Mouse (Mus musculus) MEL (cell line): ENCODE results near the gene Lig3. TPM values are rescaled to one million over a fixed set of nuclear protein-coding genes. Genes with fewer than 3 reads are reported as not detected.

Experiments used
- DNase-seq: peaks from one replicate; pipeline ENCODE4 v3.0.0; 2011; ENCODE audit warnings: low read depth, low spot score
- H3K27ac ChIP-seq: 2 replicates; pipeline ENCODE4 v1.5.1; 2012; ENCODE audit warnings: low read depth, mild to moderate bottlenecking, control low read depth, low read length, moderate library complexity; ENCODE audit not compliant: control insufficient read depth
- H3K27me3 ChIP-seq, 2 experiments: fragments of 150-350 bp in 1 of 2; sonication (generic) in 1 of 2; 2 replicates each; pipeline ENCODE4 v1.6.1; 2012; ENCODE audit warnings: low read length in 2 of 2, mild to moderate bottlenecking in 2 of 2, improper control_type of control experiment in 1 of 2, moderate library complexity in 1 of 2; ENCODE audit not compliant: insufficient read depth in 2 of 2, control insufficient read depth in 1 of 2
- H3K36me3 ChIP-seq, 2 experiments: 2 replicates each; pipeline ENCODE4 v1.6.1; 2012 to 2014; ENCODE audit warnings: low read length in 2 of 2, improper control_type of control experiment in 1 of 2, inconsistent platforms in 1 of 2, mild to moderate bottlenecking in 1 of 2; ENCODE audit not compliant: insufficient read depth in 2 of 2, control insufficient read depth in 1 of 2
- H3K4me1 ChIP-seq, 2 experiments: fragments of 150-350 bp in 1 of 2; sonication (generic) in 1 of 2; 2 replicates each; pipeline ENCODE4 v1.6.1; 2012; ENCODE audit warnings: low read length in 2 of 2, improper control_type of control experiment in 1 of 2, mild to moderate bottlenecking in 1 of 2; ENCODE audit not compliant: insufficient read depth in 2 of 2, control insufficient read depth in 1 of 2
- H3K4me3 ChIP-seq, 2 experiments: fragments of 150-350 bp in 1 of 2; sonication (generic) in 1 of 2; 2 replicates each; pipeline ENCODE4 v1.5.1; 2012; ENCODE audit warnings: low read depth in 2 of 2, low read length in 2 of 2, mild to moderate bottlenecking in 2 of 2, moderate library complexity in 2 of 2, control low read depth in 1 of 2, improper control_type of control experiment in 1 of 2; ENCODE audit not compliant: control insufficient read depth in 1 of 2, insufficient read depth in 1 of 2
- H3K79me2 ChIP-seq: 2 replicates; pipeline ENCODE4 v1.6.1; 2012; ENCODE audit warnings: mild to moderate bottlenecking, low read length, moderate library complexity; ENCODE audit not compliant: control insufficient read depth, poor library complexity, insufficient read depth
- H3K9ac ChIP-seq: 2 replicates; pipeline ENCODE4 v1.6.1; 2012; ENCODE audit warnings: low read depth, mild to moderate bottlenecking, control low read depth, low read length, moderate library complexity; ENCODE audit not compliant: control insufficient read depth, poor library complexity, severe bottlenecking
- H3K9me3 ChIP-seq: fragments of 150-350 bp; sonication (generic); replicated peaks from 2 replicates; pipeline ENCODE4 v1.6.1; 2012; ENCODE audit warnings: mild to moderate bottlenecking, low read length, improper control_type of control experiment, moderate library complexity; ENCODE audit not compliant: insufficient read depth
- BHLHE40 ChIP-seq: IDR thresholded peaks from 2 replicates; pipeline ENCODE4 v1.6.1; 2012; ENCODE audit warnings: low read depth, mild to moderate bottlenecking, inconsistent platforms, low read length, improper control_type of control experiment, borderline replicate concordance
- CHD1 ChIP-seq: IDR thresholded peaks from 2 replicates; pipeline ENCODE4 v1.6.1; 2012; ENCODE audit warnings: low read depth, mild to moderate bottlenecking, inconsistent platforms, low read length, improper control_type of control experiment
- CHD2 ChIP-seq: IDR thresholded peaks from 2 replicates; pipeline ENCODE4 v1.6.1; 2011; ENCODE audit warnings: low read length, improper control_type of control experiment
- ELF1 ChIP-seq: IDR thresholded peaks from 2 replicates; pipeline ENCODE4 v1.6.1; 2014; ENCODE audit warnings: low read depth, mild to moderate bottlenecking, inconsistent platforms, low read length, improper control_type of control experiment, moderate library complexity
- EP300 ChIP-seq, 2 experiments: IDR thresholded peaks; 2 replicates each; pipeline ENCODE4 v1.6.1; 2011; ENCODE audit warnings: improper control_type of control experiment in 2 of 2, low read length in 2 of 2, low read depth in 1 of 2, mild to moderate bottlenecking in 1 of 2
- GABPA ChIP-seq: IDR thresholded peaks from 2 replicates; pipeline ENCODE4 v1.6.1; 2012; ENCODE audit warnings: low read depth, mild to moderate bottlenecking, inconsistent platforms, low read length, improper control_type of control experiment, moderate library complexity
- GATA1 ChIP-seq: IDR thresholded peaks from 2 replicates; pipeline ENCODE4 v1.6.1; 2011; ENCODE audit warnings: low read depth, low read length, improper control_type of control experiment
- HCFC1 ChIP-seq: IDR thresholded peaks from 2 replicates; pipeline ENCODE4 v1.6.1; 2012; ENCODE audit warnings: low read depth, mild to moderate bottlenecking, inconsistent platforms, low read length, improper control_type of control experiment, moderate library complexity
- JUND ChIP-seq: IDR thresholded peaks from 2 replicates; pipeline ENCODE4 v1.6.1; 2011; ENCODE audit warnings: low read depth, mild to moderate bottlenecking, improper control_type of control experiment, low read length
- KAT2A ChIP-seq: conservative IDR thresholded peaks from 2 replicates; pipeline ENCODE4 v1.6.1; 2012; ENCODE audit warnings: low read depth, low read length, improper control_type of control experiment, inconsistent platforms
- MAFK ChIP-seq: IDR thresholded peaks from 2 replicates; pipeline ENCODE4 v1.6.1; 2011; ENCODE audit warnings: low read depth, mild to moderate bottlenecking, low read length, improper control_type of control experiment, borderline replicate concordance
- MAZ ChIP-seq: IDR thresholded peaks from 2 replicates; pipeline ENCODE4 v1.6.1; 2012; ENCODE audit warnings: low read depth, mild to moderate bottlenecking, inconsistent platforms, low read length, improper control_type of control experiment
- MEF2A ChIP-seq: IDR thresholded peaks from 2 replicates; pipeline ENCODE4 v1.6.1; 2014; ENCODE audit warnings: low read depth, mild to moderate bottlenecking, inconsistent platforms, low read length, improper control_type of control experiment; ENCODE audit not compliant: poor library complexity, insufficient replicate concordance, severe bottlenecking; ENCODE audit errors: extremely low read depth
- MXI1 ChIP-seq: IDR thresholded peaks from 2 replicates; pipeline ENCODE4 v1.6.1; 2011; ENCODE audit warnings: mild to moderate bottlenecking, low read depth, low read length, improper control_type of control experiment
- MYB ChIP-seq: IDR thresholded peaks from 2 replicates; pipeline ENCODE4 v1.6.1; 2011; ENCODE audit warnings: mild to moderate bottlenecking, low read depth, low read length, improper control_type of control experiment
- NELFE ChIP-seq: IDR thresholded peaks from 2 replicates; pipeline ENCODE4 v1.6.1; 2011; ENCODE audit warnings: low read depth, low read length, improper control_type of control experiment
- NRF1 ChIP-seq: IDR thresholded peaks from 2 replicates; pipeline ENCODE4 v1.6.1; 2014; ENCODE audit warnings: low read depth, mild to moderate bottlenecking, inconsistent platforms, low read length, improper control_type of control experiment, moderate library complexity; ENCODE audit not compliant: poor library complexity, insufficient read depth, severe bottlenecking
- POLR2A ChIP-seq, 2 experiments: IDR thresholded peaks; 2 replicates each; pipeline ENCODE4 v1.6.1; 2011 to 2012; ENCODE audit warnings: low read length in 2 of 2, mild to moderate bottlenecking in 2 of 2, control low read depth in 1 of 2, improper control_type of control experiment in 1 of 2, low read depth in 1 of 2, moderate library complexity in 1 of 2; ENCODE audit not compliant: control insufficient read depth in 1 of 2, insufficient read depth in 1 of 2, poor library complexity in 1 of 2
- POLR2AphosphoS2 ChIP-seq: IDR thresholded peaks from 2 replicates; pipeline ENCODE4 v1.6.1; 2011; ENCODE audit warnings: low read length, improper control_type of control experiment
- POLR2AphosphoS5 ChIP-seq: IDR thresholded peaks from 2 replicates; pipeline ENCODE4 v1.6.1; 2012; ENCODE audit warnings: low read depth, borderline replicate concordance, mild to moderate bottlenecking, inconsistent platforms, low read length, moderate library complexity, mixed read lengths
- RAD21 ChIP-seq: IDR thresholded peaks from 2 replicates; pipeline ENCODE4 v1.6.1; 2011; ENCODE audit warnings: mild to moderate bottlenecking, low read depth, low read length, improper control_type of control experiment
- SIN3A ChIP-seq: IDR thresholded peaks from 2 replicates; pipeline ENCODE4 v1.6.1; 2012; ENCODE audit warnings: low read length, improper control_type of control experiment, inconsistent platforms
- SMC3 ChIP-seq: IDR thresholded peaks from 2 replicates; pipeline ENCODE4 v1.6.1; 2011; ENCODE audit warnings: low read depth, low read length, improper control_type of control experiment
- TBP ChIP-seq: IDR thresholded peaks from 2 replicates; pipeline ENCODE4 v1.8.0; 2011; ENCODE audit warnings: low read depth, low read length, improper control_type of control experiment
- USF2 ChIP-seq, 2 experiments: IDR thresholded peaks; 2 replicates each; pipeline ENCODE4 v1.6.1; 2011 to 2012; ENCODE audit warnings: improper control_type of control experiment in 2 of 2, low read length in 2 of 2, borderline replicate concordance in 1 of 2, inconsistent platforms in 1 of 2, low read depth in 1 of 2, mild to moderate bottlenecking in 1 of 2; ENCODE audit not compliant: insufficient read depth in 1 of 2
- ZC3H11A ChIP-seq: IDR thresholded peaks from 2 replicates; pipeline ENCODE4 v1.6.1; 2012; ENCODE audit warnings: low read depth, mild to moderate bottlenecking, inconsistent platforms, low read length, improper control_type of control experiment
- ZKSCAN1 ChIP-seq: IDR thresholded peaks from 2 replicates; pipeline ENCODE4 v1.6.1; 2012; ENCODE audit warnings: low read depth, mild to moderate bottlenecking, inconsistent platforms, low read length, improper control_type of control experiment, moderate library complexity
- ZMIZ1 ChIP-seq: IDR thresholded peaks from 2 replicates; pipeline ENCODE4 v1.6.1; 2012; ENCODE audit warnings: low read depth, mild to moderate bottlenecking, inconsistent platforms, low read length, improper control_type of control experiment, moderate library complexity
- ZNF384 ChIP-seq: IDR thresholded peaks from 2 replicates; pipeline ENCODE4 v1.6.1; 2012; ENCODE audit warnings: low read depth, mild to moderate bottlenecking, inconsistent platforms, low read length, improper control_type of control experiment
- polyA plus RNA-seq, 2 experiments: library from polyadenylated mRNA; stranded (reverse) in 1 of 2; unstranded in 1 of 2; fragments of >175 nt in 1 of 2; fragments of >200 nt in 1 of 2; gene quantifications; 2 replicates each; pipeline versions ENCODE4 v1.2.1 to v1.2.4; 2012; ENCODE audit warnings: low replicate concordance in 2 of 2, low read depth in 1 of 2; ENCODE audit not compliant: insufficient read length in 2 of 2, insufficient read depth in 1 of 2, missing spikeins in 1 of 2
- total RNA-seq: library from RNA; depleted of rRNA; stranded (reverse); fragments of 300-350 nt; gene quantifications from 2 replicates; pipeline ENCODE4 v1.2.3, GENCODE M21; 2012

Gene Lig3
- total and polyA plus RNA-seq, 3 experiments, result 48.5 to 89.2 TPM; not detected in 1

DNA sequence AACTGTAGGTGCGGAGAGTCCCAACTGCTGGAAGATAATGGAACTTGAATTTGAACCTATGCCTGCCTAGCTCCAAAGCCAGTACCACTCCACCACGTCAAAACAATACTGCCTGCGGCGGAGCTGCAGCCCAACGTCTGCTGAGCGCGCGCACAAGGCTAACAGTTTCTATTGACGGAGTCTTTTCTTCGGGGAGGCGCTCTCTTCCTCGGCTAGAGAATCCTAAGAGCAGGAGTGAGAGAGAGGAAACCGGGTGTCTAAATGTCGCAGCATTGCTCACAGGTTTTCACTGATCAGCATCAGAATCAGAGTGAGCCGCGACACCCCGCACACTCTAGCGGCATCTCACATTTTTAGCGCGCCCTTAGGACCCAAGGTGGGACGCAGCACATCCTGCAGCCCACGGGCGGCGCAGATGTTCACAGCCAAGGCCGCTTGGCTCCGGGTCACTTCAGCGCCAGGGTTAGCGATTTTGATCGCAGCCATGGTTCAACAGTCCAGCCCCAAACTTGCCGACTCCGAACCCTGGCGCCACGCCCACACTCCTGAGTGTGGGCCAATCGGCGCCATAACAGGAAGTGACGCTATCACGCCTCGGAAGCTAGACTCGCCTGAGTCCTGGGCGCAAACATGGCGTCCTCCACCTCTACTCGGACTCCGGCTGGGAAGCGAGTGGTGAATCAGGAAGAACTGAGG is 17.0 kb upstream of the Lig3 start, which contains the start of the genes Cct6b and Zfp830 (continued):
- TF ChIP-seq KAT2A (no peak; the same call in 1 of the 2 replicates), MYB (no peak), ZC3H11A (no peak), POLR2A (IDR thresholded peaks at IDR 0.05; ENCODE audit: control insufficient read depth in 1 of 2, insufficient read depth in 1 of 2, low read depth in 1 of 2, low read length in 2 of 2, poor library complexity in 1 of 2) (peak; percentile 91 to 98; a peak in 3 of 4 replicates), ZMIZ1 (peak; percentile 96), NRF1 (peak; percentile 33; the same call in 1 of the 2 replicates), GATA1 (no peak), ZNF384 (no peak), SIN3A (peak; percentile 81), USF2 (IDR thresholded peaks at IDR 0.05; ENCODE audit: borderline replicate concordance in 1 of 2, insufficient read depth in 1 of 2, low read depth in 1 of 2, low read length in 2 of 2) (no peak), BHLHE40 (no peak)

DNA sequence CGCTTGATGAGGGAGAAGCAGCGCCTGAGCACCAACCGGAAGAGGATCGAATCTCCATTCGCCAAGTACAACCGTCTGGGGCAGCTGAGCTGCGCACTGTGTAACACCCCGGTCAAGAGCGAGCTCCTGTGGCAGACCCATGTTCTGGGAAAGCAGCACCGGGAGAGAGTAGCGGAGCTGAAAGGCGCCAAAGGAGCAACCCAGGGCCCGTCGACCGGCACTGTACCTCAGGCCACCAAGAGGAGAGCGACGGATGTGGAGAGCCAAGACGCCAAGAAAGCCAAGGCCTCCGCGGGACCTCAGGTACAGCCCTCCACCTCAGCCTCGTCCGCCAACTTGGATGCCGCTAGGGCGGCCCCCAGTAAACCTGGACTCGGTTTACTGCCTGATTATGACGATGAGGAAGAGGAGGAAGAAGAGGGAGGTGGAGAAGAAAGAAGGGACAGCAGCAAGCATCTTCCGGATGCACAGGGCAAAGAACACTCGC is 16.4 kb upstream of the Lig3 start:
- Histone ChIP-seq H3K4me1 (peaks cover 0 to 15% of the 10 kb centered on the region in 2 experiments; a peak in 3 of 4 replicates), H3K9me3 (no peaks in the 10 kb centered on the region)
- TF ChIP-seq ELF1, result no peak
- peak; percentile 21; the same call in 1 of the 2 replicates for TF ChIP-seq MXI1
- no peak for TF ChIP-seq ZMIZ1
- TF ChIP-seq HCFC1, result no peak
- TF ChIP-seq ZNF384, result no peak
- TF ChIP-seq TBP, result no peak
- no peak for TF ChIP-seq GATA1
- no peak for TF ChIP-seq EP300 (IDR thresholded peaks at IDR 0.05; ENCODE audit: low read depth in 1 of 2, low read length in 2 of 2)
- TF ChIP-seq KAT2A, result no peak
- 0 out of 2 replicates have a peak, but pooled peaks have one; percentile 7 for TF ChIP-seq SIN3A
- no peak for TF ChIP-seq MAZ
- TF ChIP-seq CHD1, result peak; percentile 55; the same call in 1 of the 2 replicates
- TF ChIP-seq MAFK, result no peak
- no peak for TF ChIP-seq POLR2AphosphoS5
- TF ChIP-seq USF2 (IDR thresholded peaks at IDR 0.05; ENCODE audit: borderline replicate concordance in 1 of 2, insufficient read depth in 1 of 2, low read depth in 1 of 2, low read length in 2 of 2), result no peak
- no peak for TF ChIP-seq MEF2A
- TF ChIP-seq SMC3, result no peak
- no peak for TF ChIP-seq ZC3H11A
- TF ChIP-seq POLR2A (IDR thresholded peaks at IDR 0.05; ENCODE audit: control insufficient read depth in 1 of 2, insufficient read depth in 1 of 2, low read depth in 1 of 2, low read length in 2 of 2, poor library complexity in 1 of 2), result peak in 1 of 2 experiments; percentile 96; a peak in 1 of 4 replicates
- TF ChIP-seq ZKSCAN1, result no peak
- no peak for TF ChIP-seq GABPA
- no peak for TF ChIP-seq JUND
- no peak for TF ChIP-seq RAD21
- TF ChIP-seq CHD2, result no peak
- no peak for TF ChIP-seq NELFE
- no peak for TF ChIP-seq POLR2AphosphoS2

More for the DNA sequence above, 16.4 kb upstream of the Lig3 start:
- Histone ChIP-seq H3K27me3 (no peaks in the 10 kb centered on the region), H3K36me3 (peaks cover 4 to 29% of the 10 kb centered on the region in 2 experiments; a peak in 3 of 4 replicates), H3K4me3 (peak overlapping the region; percentile 77 to 89), H3K9ac (peak overlapping the region; percentile 90), H3K27ac (peak overlapping the region; percentile 84), H3K79me2 (peaks cover 24% of the 10 kb centered on the region)
- no peak for DNase-seq
